Mouse (Mus musculus): ENCODE data around the gene Ppm1b. TPM values are rescaled to one million over a fixed set of nuclear protein-coding genes. Genes with fewer than 3 reads are reported as not detected.

The Ppm1b gene
- total and polyA plus RNA-seq, 3 experiments, result 45.7 to 51.6 TPM; not detected in 1

- H3K36me3 ChIP-seq (ENCODE audit: control insufficient read depth in 1 of 2, insufficient read depth in 2 of 2, low read length in 2 of 2), result peaks cover 4 to 8% of the 10 kb centered on the region in 2 experiments; a peak in 2 of 4 replicates
- peak; percentile 61; the same call in 1 of the 2 replicates for TF ChIP-seq MAX (IDR thresholded peaks at IDR 0.05; ENCODE audit: low read length)
- TF ChIP-seq ELF1 (IDR thresholded peaks at IDR 0.05; ENCODE audit: low read depth, low read length), result no peak
- TF ChIP-seq MEF2A (IDR thresholded peaks at IDR 0.05; ENCODE audit: extremely low read depth, insufficient replicate concordance, low read depth, low read length, poor library complexity, severe bottlenecking), result no peak
- no peak for TF ChIP-seq UBTF (IDR thresholded peaks at IDR 0.05; ENCODE audit: borderline replicate concordance, insufficient read depth, low read depth, low read length)
- no peak for TF ChIP-seq POLR2AphosphoS5 (IDR thresholded peaks at IDR 0.05; ENCODE audit: borderline replicate concordance, low read depth, low read length)
- no peak for TF ChIP-seq CHD1 (IDR thresholded peaks at IDR 0.05; ENCODE audit: low read depth, low read length)
- TF ChIP-seq EP300 (IDR thresholded peaks at IDR 0.05; ENCODE audit: low read depth in 1 of 2, low read length in 2 of 2), result peak; percentile 28 to 31; a peak in 2 of 4 replicates
- TF ChIP-seq POLR2AphosphoS2 (IDR thresholded peaks at IDR 0.05; ENCODE audit: low read length), result no peak
- TF ChIP-seq HCFC1 (IDR thresholded peaks at IDR 0.05; ENCODE audit: low read depth, low read length), result no peak
- 0 out of 2 replicates have a peak, but pooled peaks have one; percentile 16 for TF ChIP-seq TCF12 (IDR thresholded peaks at IDR 0.05; ENCODE audit: low read depth, low read length)
- TF ChIP-seq KAT2A (conservative IDR thresholded peaks at IDR 0.05; ENCODE audit: low read depth, low read length), result no peak
- no peak for TF ChIP-seq ZC3H11A (IDR thresholded peaks at IDR 0.05; ENCODE audit: low read depth, low read length)
- no peak for TF ChIP-seq POLR2A (IDR thresholded peaks at IDR 0.05; ENCODE audit: control insufficient read depth in 1 of 2, insufficient read depth in 1 of 2, low read depth in 1 of 2, low read length in 2 of 2, poor library complexity in 1 of 2)
- peak; percentile 68 for TF ChIP-seq GATA1 (IDR thresholded peaks at IDR 0.05; ENCODE audit: low read depth, low read length)
- TF ChIP-seq MAZ (IDR thresholded peaks at IDR 0.05; ENCODE audit: low read depth, low read length), result no peak
- TF ChIP-seq NRF1 (IDR thresholded peaks at IDR 0.05; ENCODE audit: insufficient read depth, low read depth, low read length, poor library complexity, severe bottlenecking), result no peak
- TF ChIP-seq ETS1 (IDR thresholded peaks at IDR 0.05; ENCODE audit: low read depth, low read length), result 0 out of 2 replicates have a peak, but pooled peaks have one; percentile 20
- no peak; the same call in 1 of the 2 replicates for TF ChIP-seq TAL1 (IDR thresholded peaks at IDR 0.05; ENCODE audit: low read length)
- TF ChIP-seq CTCF (IDR thresholded peaks at IDR 0.05 in 2 of 3, conservative IDR thresholded peaks at IDR 0.05 in 1 of 3; ENCODE audit: control insufficient read depth in 1 of 3, insufficient read depth in 1 of 3, low read depth in 2 of 3, low read length in 3 of 3, poor library complexity in 1 of 3, severe bottlenecking in 1 of 3), result no peak
- no peak for TF ChIP-seq JUND (IDR thresholded peaks at IDR 0.05; ENCODE audit: low read depth, low read length)
- TF ChIP-seq SMC3 (IDR thresholded peaks at IDR 0.05; ENCODE audit: low read depth, low read length), result no peak
- no peak for TF ChIP-seq NELFE (IDR thresholded peaks at IDR 0.05; ENCODE audit: low read depth, low read length)
- no peak for TF ChIP-seq SIN3A (IDR thresholded peaks at IDR 0.05; ENCODE audit: low read length)
- peak; percentile 67; the same call in 1 of the 2 replicates for TF ChIP-seq MYC (IDR thresholded peaks at IDR 0.05; ENCODE audit: low read depth, low read length)
These were observed 41.1 kb downstream of the Ppm1b start for GRCm38 (mm10) chr17:84997639-84998038.

More at GRCm38 (mm10) chr17:84997639-84998038, 41.1 kb downstream of the Ppm1b start:
- H3K9ac ChIP-seq (ENCODE audit: control insufficient read depth, low read depth, low read length, poor library complexity, severe bottlenecking), result no peak overlapping the region
- DNase-seq (ENCODE audit: low read depth, low spot score), result peak; percentile 69
- no peaks in the 10 kb centered on the region for H3K9me3 ChIP-seq (replicated peaks; ENCODE audit: insufficient read depth, low read length)
- no peaks in the 10 kb centered on the region for H3K27me3 ChIP-seq (ENCODE audit: control insufficient read depth in 1 of 2, insufficient read depth in 2 of 2, low read length in 2 of 2)
- H3K79me2 ChIP-seq (ENCODE audit: control insufficient read depth, insufficient read depth, low read length, poor library complexity), result peaks cover 30% of the 10 kb centered on the region
- H3K4me1 ChIP-seq (ENCODE audit: control insufficient read depth in 1 of 2, insufficient read depth in 2 of 2, low read length in 2 of 2), result no peaks in the 10 kb centered on the region; a peak in 1 of 4 replicates
- H3K4me3 ChIP-seq (ENCODE audit: control insufficient read depth in 1 of 2, insufficient read depth in 1 of 2, low read depth in 2 of 2, low read length in 2 of 2), result no peak overlapping the region
- no peak overlapping the region for H3K27ac ChIP-seq (ENCODE audit: control insufficient read depth, low read depth, low read length)

All from MEL (cell line).